Mouse (Mus musculus): ENCODE measurements around the gene Afap1. TPM values are rescaled to one million over a fixed set of nuclear protein-coding genes. Genes with fewer than 3 reads are reported as not detected.

Gene Afap1
- total RNA-seq, 2 experiments from 2014 or later = 7.4 to 8.3 TPM

- intact Hi-C loops (cut with DNase I) = loop anchor here (5.0 kb wide), 1 partner anchor 172 kb away; no protein-coding TSS in a partner anchor
Observed at GRCm38 (mm10) chr5:36040398-36041235, 147.5 kb downstream of the Afap1 start.

GRCm38 (mm10) chr5:36041236-36041562, 148.1 kb downstream of the Afap1 start:
- no peak for DNase-seq
- Histone ChIP-seq H3K27ac (no peak overlapping the region), H3K4me3 (no peak overlapping the region)
- intact Hi-C loops (cut with DNase I) = loop anchor here (5.0 kb wide), 1 partner anchor 171 kb away; no protein-coding TSS in a partner anchor
- TF ChIP-seq CTCF (IDR thresholded peaks at IDR 0.05) = no peak

More at GRCm38 (mm10) chr5:36040398-36041235, 147.5 kb downstream of the Afap1 start:
- TF ChIP-seq CTCF (IDR thresholded peaks at IDR 0.05) = no peak
- Histone ChIP-seq H3K27ac (no peak overlapping the region), H3K4me3 (no peak overlapping the region)
- DNase-seq = peak; percentile 49

GRCm38 (mm10) chr5:36041756-36042155, 148.6 kb downstream of the Afap1 start:
- H3K27ac ChIP-seq = no peak overlapping the region
- no peak for TF ChIP-seq CTCF (IDR thresholded peaks at IDR 0.05)
- H3K4me3 ChIP-seq = no peak overlapping the region
- DNase-seq = no peak
- intact Hi-C loops (cut with DNase I) = loop anchor here (5.0 kb wide), 1 partner anchor 171 kb away; no protein-coding TSS in a partner anchor

GRCm38 (mm10) chr5:36043154-36043553, 150.0 kb downstream of the Afap1 start:
- intact Hi-C loops (cut with DNase I) = loop anchor here (5.0 kb wide), 1 partner anchor 169 kb away; no protein-coding TSS in a partner anchor
- no peak for DNase-seq
- no peak overlapping the region for H3K27ac ChIP-seq
- H3K4me3 ChIP-seq = no peak overlapping the region
- no peak for TF ChIP-seq CTCF (IDR thresholded peaks at IDR 0.05)

Other genes with a start within 250 kb of the Afap1 start
- 10 to 100 TPM; 40.1 to 52.2 TPM for gene Htra3, start 213.5 kb upstream of the Afap1 start, total RNA-seq (2021)
- gene Sh3tc1, start 153.3 kb upstream of the Afap1 start, total RNA-seq (2021) = 1 to 10 TPM; 2.2 to 2.4 TPM
- 10 to 100 TPM; 40.7 to 42.5 TPM for gene Ablim2, start 135.4 kb upstream of the Afap1 start, total RNA-seq (2021)